Mouse (Mus musculus) liver, embryonic 14.5 days (tissue): ENCODE data around the gene Glt6d1.

Experiments
- CTCF ChIP-seq: IDR thresholded peaks from 2 replicates; pipeline ENCODE4 v1.5.1; 2016; ENCODE audit warnings: antibody characterized with exemption, low read depth, control low read depth
- EP300 ChIP-seq: IDR thresholded peaks from 2 replicates; pipeline ENCODE4 v1.6.1; 2016; ENCODE audit warnings: antibody characterized with exemption, low read depth

DNA sequence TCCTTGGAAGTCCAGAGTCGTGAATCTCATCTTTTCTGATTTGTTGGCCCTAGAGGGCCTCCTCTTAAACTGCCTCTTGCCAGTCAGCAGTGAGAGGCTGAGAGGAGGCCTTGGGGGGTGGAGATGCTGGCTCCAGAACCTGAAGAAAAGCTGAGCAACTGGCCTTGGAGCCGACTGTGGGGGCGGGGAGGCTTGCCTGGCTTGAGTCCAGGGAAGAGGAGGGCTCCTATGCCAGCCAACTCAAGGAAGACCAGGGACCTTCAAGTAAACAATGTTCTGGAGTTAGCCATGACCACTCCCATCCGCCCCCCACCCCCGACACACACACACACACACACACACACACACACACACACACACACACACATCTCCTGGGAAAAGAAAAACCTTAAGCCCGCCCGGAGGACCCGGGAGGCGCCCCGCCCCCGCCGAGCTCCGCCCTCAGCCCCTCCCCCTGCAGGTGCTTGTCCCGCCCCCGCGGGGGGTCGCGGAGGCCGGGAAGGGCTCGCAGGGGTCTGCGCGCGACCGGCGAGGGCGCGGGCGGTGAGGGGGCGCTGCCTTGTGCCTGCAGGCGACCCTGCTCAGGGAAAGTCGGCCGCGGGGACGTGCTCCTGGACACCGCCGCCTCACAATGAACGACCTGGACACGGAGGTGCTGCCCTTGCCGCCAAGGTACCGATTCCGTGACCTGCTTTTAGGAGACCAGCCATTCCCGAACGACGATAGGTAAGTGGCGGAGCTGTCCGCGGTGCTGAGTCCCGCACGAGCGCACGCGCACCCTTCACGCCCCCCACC is 47.9 kb upstream of the Glt6d1 start, which contains the start of gene Kcnt1:
- TF ChIP-seq CTCF (no peak), EP300 (no peak)
